Mouse (Mus musculus) G1E (cell line): ENCODE results near the gene Sectm1b.

Source experiments
- CTCF ChIP-seq: IDR thresholded peaks from 2 replicates; pipeline ENCODE4 v1.5.1; 2012; ENCODE audit warnings: low read depth, low read length, inconsistent platforms, mixed read lengths
- POLR2AphosphoS5 ChIP-seq: IDR thresholded peaks from 2 replicates; pipeline ENCODE4 v1.6.1; 2012; ENCODE audit warnings: low read depth, low read length, inconsistent platforms; ENCODE audit not compliant: insufficient replicate concordance
- TAL1 ChIP-seq: conservative IDR thresholded peaks from 2 replicates; pipeline ENCODE4 v1.6.1; 2012; ENCODE audit warnings: low read depth, low read length, inconsistent platforms, mixed read lengths

GRCm38 (mm10) chr11:121039302-121039701 is 24.1 kb downstream of the Sectm1b start, which contains the start of gene Cd7:
- TF ChIP-seq CTCF (no peak), TAL1 (no peak), POLR2AphosphoS5 (no peak)
